Mouse (Mus musculus) lung, adult 2 months (tissue): ENCODE data around the gene Gm10382.

Experiments
- CTCF ChIP-seq: fragments of 200-500 bp; IDR thresholded peaks from 2 replicates; pipeline ENCODE4 v1.5.1; 2011; ENCODE audit warnings: mild to moderate bottlenecking, low read length, control low read depth; ENCODE audit not compliant: insufficient read depth
- POLR2A ChIP-seq: fragments of 200-500 bp; IDR thresholded peaks from 2 replicates; pipeline ENCODE4 v1.6.1; 2011; ENCODE audit warnings: low read depth, mild to moderate bottlenecking, control low read depth, low read length, borderline replicate concordance; ENCODE audit errors: extremely low read depth

DNA sequence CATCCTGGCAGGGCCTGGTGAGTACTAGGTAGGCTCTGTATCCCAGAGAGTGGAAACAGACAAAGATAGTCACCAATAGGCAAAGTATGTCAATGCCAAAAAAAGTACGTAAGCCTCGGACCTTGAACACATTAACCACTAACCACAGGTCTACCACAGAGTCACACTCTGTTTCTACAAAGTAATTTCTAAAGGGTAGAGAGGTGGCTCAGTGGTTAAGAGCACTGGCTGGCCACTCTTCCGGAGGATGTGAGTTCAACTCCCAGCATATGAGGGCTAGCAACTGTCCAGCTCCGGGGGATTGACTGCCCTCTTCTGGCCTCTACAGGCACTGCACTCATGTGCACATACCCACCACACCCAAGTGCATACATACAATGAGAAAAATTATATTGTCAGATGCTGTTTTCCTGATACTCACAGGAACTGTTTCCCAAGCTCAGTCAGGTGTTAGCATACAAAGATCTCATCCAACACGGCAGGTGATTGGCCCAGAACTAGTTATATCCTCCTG, 36.3 kb upstream of the Gm10382 start:
- no peak for TF ChIP-seq CTCF
- TF ChIP-seq POLR2A: no peak
